Mouse (Mus musculus) liver, embryonic 16.5 days (tissue): ENCODE results near the gene Bcl2a1d. TPM values are rescaled to one million over a fixed set of nuclear protein-coding genes. Genes with fewer than 3 reads are reported as not detected.
"Not testable (repeated sequence)": the region's sequence is repeated elsewhere in the genome, so short reads cannot be mapped to it uniquely, and the experiment has no call there.

Experiments used
- ATAC-seq: fragments of 200-750 bp; cut with Nextera tagmentation; 2 replicates; pipeline ENCODE4 v1.8.0; 2017; ENCODE audit warnings: low read depth, mild to moderate bottlenecking, moderate number of reproducible peaks, moderate library complexity
- H3K27ac ChIP-seq: fragments of 300-500 bp; sonication (generic); 2 replicates; pipeline ENCODE4 v1.5.1; 2014; ENCODE audit warnings: mild to moderate bottlenecking, low read length
- H3K27me3 ChIP-seq: fragments of 300-500 bp; sonication (generic); 2 replicates; pipeline ENCODE4 v1.6.1; 2014; ENCODE audit warnings: low read depth, low read length, mixed read lengths; ENCODE audit not compliant: control insufficient read depth, insufficient read depth
- H3K36me3 ChIP-seq: fragments of 300-500 bp; sonication (generic); 2 replicates; pipeline ENCODE4 v1.6.1; 2014; ENCODE audit warnings: mild to moderate bottlenecking; ENCODE audit not compliant: control insufficient read depth, insufficient read depth
- H3K4me1 ChIP-seq: fragments of 300-500 bp; sonication (generic); 2 replicates; pipeline ENCODE4 v1.6.1; 2014; ENCODE audit warnings: low read depth, low read length, mixed read lengths; ENCODE audit not compliant: control insufficient read depth
- H3K4me2 ChIP-seq: fragments of 300-500 bp; sonication (generic); 2 replicates; pipeline ENCODE4 v1.6.1; 2014; ENCODE audit warnings: low read depth, low read length, mixed read lengths
- H3K4me3 ChIP-seq: fragments of 300-500 bp; sonication (generic); 2 replicates; pipeline ENCODE4 v1.5.1; 2014; ENCODE audit warnings: low read depth, mild to moderate bottlenecking, low read length
- H3K9ac ChIP-seq: fragments of 300-500 bp; sonication (generic); 2 replicates; pipeline ENCODE4 v1.6.1; 2014; ENCODE audit warnings: low read depth, low read length
- H3K9me3 ChIP-seq: fragments of 300-500 bp; sonication (generic); replicated peaks from 2 replicates; pipeline ENCODE4 v1.6.1; 2016; ENCODE audit warnings: low read length; ENCODE audit not compliant: control insufficient read depth
- WGBS: fragments of 180-500 bp; shearing (Covaris S2); extraction: QIAGEN DNeasy Blood & Tissue Kit; methylation state at CpG from one replicate; pipeline ENCODE4 v1.1.7; 2014; ENCODE audit not compliant: insufficient replicate concordance; 5-methylcytosine and 5-hydroxymethylcytosine counted together
- polyA plus RNA-seq: library from polyadenylated mRNA; unstranded; fragments of >200 nt; fragmentation: Nextera tagmentation; extraction: Ambion mirVana; gene quantifications from 2 replicates; pipeline ENCODE4 v1.2.1, GENCODE M21; 2015

The Bcl2a1d gene
- polyA plus RNA-seq, 1 experiment from 2014 or later: not detected

GRCm38 (mm10) chr9:88719989-88720537 lies 11.7 kb downstream of the Bcl2a1d start, which contains the start of gene Mthfsl:
Gene Mthfsl (minus strand): TSS chr9:88720296.
- H3K36me3 ChIP-seq, H3K27me3 ChIP-seq, H3K9me3 ChIP-seq, H3K4me1 ChIP-seq: not testable (repeated sequence)
- H3K4me2 ChIP-seq: peak within 1 kb of the TSS; percentile 57
- H3K4me3 ChIP-seq: peak within 1 kb of the TSS; percentile 43
- WGBS: 18% methylated on average over 11 of the region's 12 CpGs
- peak; percentile 19; the same call in 1 of the 2 replicates for ATAC-seq
- peak within 1 kb of the TSS; percentile 20 for H3K9ac ChIP-seq
- H3K27ac ChIP-seq: peak within 1 kb of the TSS; percentile 48; the same call in 1 of the 2 replicates

GRCm38 (mm10) chr9:88719073-88719921 lies 12.4 kb downstream of the Bcl2a1d start:
- Histone ChIP-seq H3K9ac (peak overlapping the region; percentile 20), H3K4me3 (peak overlapping the region; percentile 43), H3K27ac (peak overlapping the region; percentile 48; the same call in 1 of the 2 replicates), H3K4me2 (peak overlapping the region; percentile 57)
- H3K36me3 ChIP-seq, H3K4me1 ChIP-seq, H3K27me3 ChIP-seq, H3K9me3 ChIP-seq: not testable (repeated sequence)
- peak; percentile 92 for ATAC-seq
- 7% methylated on average over 12 of the region's 46 CpGs for WGBS

GRCm38 (mm10) chr9:88718593-88718992 lies 13.1 kb downstream of the Bcl2a1d start:
- not testable (repeated sequence) for H3K9me3 ChIP-seq, H3K4me2 ChIP-seq, H3K4me1 ChIP-seq, H3K36me3 ChIP-seq, H3K9ac ChIP-seq, ATAC-seq, H3K27ac ChIP-seq, H3K27me3 ChIP-seq
- WGBS: 71% methylated on average over 5 of the region's 5 CpGs
- H3K4me3 ChIP-seq: peak overlapping the region; percentile 43; the same call in 1 of the 2 replicates

- ATAC-seq, H3K27ac ChIP-seq, H3K9ac ChIP-seq, H3K9me3 ChIP-seq, H3K4me2 ChIP-seq, H3K4me3 ChIP-seq, H3K4me1 ChIP-seq, H3K36me3 ChIP-seq, H3K27me3 ChIP-seq: not testable (repeated sequence)
- WGBS: 23% methylated on average over 2 of the region's 2 CpGs
These were observed 13.6 kb downstream of the Bcl2a1d start for GRCm38 (mm10) chr9:88718140-88718539.

- ATAC-seq, H3K36me3 ChIP-seq, H3K4me1 ChIP-seq, H3K4me3 ChIP-seq, H3K9ac ChIP-seq, H3K9me3 ChIP-seq, H3K27ac ChIP-seq, H3K27me3 ChIP-seq, H3K4me2 ChIP-seq: not testable (repeated sequence)
- WGBS: 65% methylated on average over 5 of the region's 5 CpGs
These were observed 17.2 kb downstream of the Bcl2a1d start for GRCm38 (mm10) chr9:88714515-88714914.

- H3K9ac ChIP-seq, H3K27ac ChIP-seq, H3K36me3 ChIP-seq, H3K27me3 ChIP-seq, H3K9me3 ChIP-seq, H3K4me3 ChIP-seq, H3K4me2 ChIP-seq, H3K4me1 ChIP-seq: not testable (repeated sequence)
- WGBS: 49% methylated on average over 3 of the region's 3 CpGs
- ATAC-seq: peak; percentile 65
These were observed 19.5 kb downstream of the Bcl2a1d start for GRCm38 (mm10) chr9:88712164-88712749.

- not testable (repeated sequence) for H3K27me3 ChIP-seq, H3K4me1 ChIP-seq, H3K4me2 ChIP-seq, H3K9ac ChIP-seq, H3K36me3 ChIP-seq, H3K9me3 ChIP-seq, H3K4me3 ChIP-seq
- peak; percentile 57 for ATAC-seq
- H3K27ac ChIP-seq: 0 out of 2 replicates have a peak overlapping the region, but pooled peaks have one; percentile 14
- 70% methylated on average over 4 of the region's 5 CpGs for WGBS
These were observed 20.7 kb downstream of the Bcl2a1d start for GRCm38 (mm10) chr9:88710910-88711438.

- H3K36me3 ChIP-seq, H3K9ac ChIP-seq, H3K4me1 ChIP-seq, H3K9me3 ChIP-seq, H3K27me3 ChIP-seq, ATAC-seq, H3K4me2 ChIP-seq, H3K27ac ChIP-seq, H3K4me3 ChIP-seq: not testable (repeated sequence)
- 62% methylated on average over 2 of the region's 2 CpGs for WGBS
These were observed 21.3 kb downstream of the Bcl2a1d start for GRCm38 (mm10) chr9:88710439-88710838.

GRCm38 (mm10) chr9:88709794-88710193 lies 21.9 kb downstream of the Bcl2a1d start:
- not testable (repeated sequence) for H3K4me1 ChIP-seq, H3K9ac ChIP-seq, H3K27ac ChIP-seq, H3K9me3 ChIP-seq, ATAC-seq, H3K4me2 ChIP-seq, H3K4me3 ChIP-seq, H3K27me3 ChIP-seq, H3K36me3 ChIP-seq
- WGBS: 65% methylated on average over 5 of the region's 5 CpGs
